Mouse (Mus musculus): ENCODE results near the gene Ell. TPM values are rescaled to one million over a fixed set of nuclear protein-coding genes. Genes with fewer than 3 reads are reported as not detected.

Ell gene
- polyA plus RNA-seq, 1 experiment from 2014 or later, result 13.5 TPM

DNA sequence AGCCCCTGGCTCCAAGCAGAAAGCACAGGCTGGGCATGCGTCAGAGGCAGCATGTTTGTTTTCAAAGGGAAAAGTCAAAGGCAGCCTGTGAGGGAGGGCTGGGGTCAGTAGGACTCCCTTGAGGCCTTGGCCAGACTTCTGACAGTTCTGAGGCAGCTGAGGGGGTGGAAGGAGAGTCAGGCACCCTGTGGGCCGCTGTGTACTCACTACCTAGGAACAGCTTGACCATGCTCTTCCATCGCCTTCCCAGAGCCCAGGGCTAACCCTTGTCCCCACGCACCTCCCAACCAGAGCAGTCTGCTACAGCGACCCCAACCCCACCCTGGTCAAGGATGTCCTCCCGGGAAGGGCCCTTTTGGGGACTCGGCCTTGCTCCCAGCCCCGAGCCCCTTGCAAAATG lies 53.9 kb downstream of the Ell start:
- Histone ChIP-seq H3K4me1 (replicated peaks) (peaks cover 51% of the 10 kb centered on the region), H3K9me3 (replicated peaks) (no peaks in the 10 kb centered on the region), H3K4me2 (peak overlapping the region; percentile 98), H3K9ac (peak overlapping the region; percentile 87), H3K36me3 (peaks cover 46% of the 10 kb centered on the region), H3K4me3 (peak overlapping the region; percentile 71; the same call in 1 of the 2 replicates), H3K27ac (ENCODE audit: poor library complexity, severe bottlenecking) (peak overlapping the region; percentile 85), H3K27me3 (replicated peaks) (no peaks in the 10 kb centered on the region)
- no peak for ATAC-seq (ENCODE audit: insufficient number of reproducible peaks, low FRiP score)
- 39% methylated on average over 8 of the region's 8 CpGs for WGBS

DNA sequence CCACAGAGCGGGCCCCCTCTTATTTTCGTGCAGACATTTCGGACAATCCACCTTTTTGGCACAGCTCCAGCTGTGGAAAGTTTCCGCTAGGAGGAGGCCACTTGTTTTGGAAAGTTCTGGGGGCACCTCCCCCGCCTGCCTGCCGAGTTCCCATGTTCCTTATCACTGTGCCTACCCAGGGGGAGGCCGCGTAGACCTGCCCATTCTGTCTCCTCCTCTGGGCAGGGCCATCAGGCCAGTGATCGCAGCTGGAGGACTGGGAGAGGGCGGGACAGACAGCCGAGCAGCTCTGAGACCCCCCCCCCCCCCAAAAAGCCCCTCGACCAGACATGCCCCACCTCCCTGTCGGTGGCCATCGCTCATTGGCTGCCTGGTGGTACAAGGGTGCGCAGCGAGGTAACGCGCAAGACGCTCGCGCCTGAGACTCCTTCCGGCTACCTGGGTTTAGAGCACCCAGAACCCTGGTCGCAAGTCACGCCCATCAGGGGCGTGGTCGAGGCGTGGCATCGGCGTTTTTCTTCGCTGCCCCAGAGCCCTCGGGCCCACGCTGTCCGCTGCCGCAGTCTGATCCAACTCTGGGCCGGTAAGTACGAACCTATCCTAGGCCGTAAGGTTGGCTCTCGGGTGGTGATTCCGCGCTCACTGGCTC lies 54.8 kb downstream of the Ell start, which contains the start of gene Isyna1:
Gene Isyna1 (plus strand): TSS at position 413 of the 649 bp plus-strand sequence.
- peak within 1 kb of the TSS; percentile 71 for H3K4me3 ChIP-seq

DNA sequence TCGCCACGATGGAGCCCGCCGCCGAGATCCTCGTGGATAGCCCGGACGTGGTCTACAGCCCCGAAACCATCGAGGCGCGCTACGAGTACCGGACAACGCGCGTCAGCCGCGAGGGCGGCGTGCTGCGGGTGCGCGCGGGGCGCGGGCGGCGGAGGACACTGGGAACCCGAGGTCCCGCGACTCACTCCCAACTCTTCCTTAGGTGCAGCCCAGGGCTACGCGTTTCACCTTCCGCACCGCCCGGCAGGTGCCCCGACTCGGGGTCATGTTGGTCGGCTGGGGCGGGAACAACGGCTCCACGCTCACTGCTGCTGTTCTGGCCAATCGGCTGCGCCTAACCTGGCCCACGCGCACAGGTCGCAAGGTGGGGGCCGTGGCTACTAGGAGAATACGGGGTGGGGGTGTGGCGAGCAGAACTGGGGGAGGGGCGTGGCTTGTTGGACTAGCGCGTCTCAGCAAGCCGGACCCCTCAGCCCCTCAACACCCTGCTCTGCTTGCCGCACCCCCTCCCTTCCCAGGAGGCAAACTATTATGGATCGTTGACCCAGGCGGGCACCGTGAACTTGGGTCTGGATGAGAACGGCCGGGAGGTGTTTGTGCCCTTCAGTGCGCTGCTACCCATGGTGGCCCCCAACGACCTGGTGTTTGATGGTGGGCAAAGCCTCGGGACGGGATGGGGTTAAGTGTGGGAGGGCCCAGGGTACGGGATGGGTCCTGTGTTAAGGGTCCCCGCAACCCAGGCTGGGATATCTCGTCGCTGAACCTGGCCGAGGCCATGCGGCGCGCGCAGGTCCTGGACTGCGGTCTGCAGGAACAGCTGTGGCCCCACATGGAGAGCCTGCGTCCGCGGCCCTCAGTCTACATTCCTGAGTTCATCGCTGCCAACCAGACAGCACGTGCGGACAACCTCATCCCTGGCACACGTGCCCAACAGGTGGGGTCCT lies 55.6 kb downstream of the Ell start:
- peaks cover 66% of the 10 kb centered on the region for H3K4me1 ChIP-seq (replicated peaks)
- H3K27me3 ChIP-seq (replicated peaks), result no peaks in the 10 kb centered on the region
- 6% methylated on average over 82 of the region's 82 CpGs for whole genome bisulfite sequencing
- peak overlapping the region; percentile 87 for H3K9ac ChIP-seq
- no peaks in the 10 kb centered on the region for H3K9me3 ChIP-seq (replicated peaks)
- peaks cover 33% of the 10 kb centered on the region for H3K36me3 ChIP-seq
- peak overlapping the region; percentile 98 for H3K4me2 ChIP-seq
- peak; percentile 7 for ATAC-seq (ENCODE audit: insufficient number of reproducible peaks, low FRiP score)
- H3K27ac ChIP-seq (ENCODE audit: poor library complexity, severe bottlenecking), result peak overlapping the region; percentile 85
- H3K4me3 ChIP-seq, result peak overlapping the region; percentile 71

More for the DNA sequence above, 54.8 kb downstream of the Ell start, which contains the start of gene Isyna1:
- peak within 1 kb of the TSS; percentile 98 for H3K4me2 ChIP-seq
- H3K36me3 ChIP-seq, result peaks cover 42% of the 10 kb centered on the region
- no peaks in the 10 kb centered on the region for H3K27me3 ChIP-seq (replicated peaks)
- ATAC-seq (ENCODE audit: insufficient number of reproducible peaks, low FRiP score), result peak; percentile 90
- H3K4me1 ChIP-seq (replicated peaks), result peaks cover 59% of the 10 kb centered on the region
- H3K27ac ChIP-seq (ENCODE audit: poor library complexity, severe bottlenecking), result peak within 1 kb of the TSS; percentile 85
- WGBS, result under 1% methylated on average over 40 of the region's 40 CpGs
- H3K9ac ChIP-seq, result peak within 1 kb of the TSS; percentile 87
- H3K9me3 ChIP-seq (replicated peaks), result no peaks in the 10 kb centered on the region

DNA sequence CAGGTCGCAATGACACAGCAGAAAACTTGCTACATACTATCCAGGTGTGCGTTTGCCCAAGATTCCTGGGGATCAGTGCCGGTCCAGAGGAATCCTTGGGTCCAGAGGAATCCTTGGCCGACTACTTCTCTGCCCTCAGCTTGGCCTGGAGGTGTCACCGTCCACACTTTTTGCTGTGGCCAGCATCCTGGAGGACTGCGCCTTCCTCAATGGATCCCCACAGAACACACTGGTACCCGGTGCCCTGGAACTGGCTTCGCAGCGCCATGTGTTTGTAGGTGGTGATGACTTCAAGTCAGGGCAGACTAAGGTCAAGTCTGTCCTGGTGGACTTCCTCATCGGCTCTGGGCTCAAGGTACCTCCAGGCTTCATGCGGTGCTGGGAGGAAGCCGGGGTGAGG lies 56.6 kb downstream of the Ell start:
- H3K4me1 ChIP-seq (replicated peaks), result peaks cover 75% of the 10 kb centered on the region

DNA sequence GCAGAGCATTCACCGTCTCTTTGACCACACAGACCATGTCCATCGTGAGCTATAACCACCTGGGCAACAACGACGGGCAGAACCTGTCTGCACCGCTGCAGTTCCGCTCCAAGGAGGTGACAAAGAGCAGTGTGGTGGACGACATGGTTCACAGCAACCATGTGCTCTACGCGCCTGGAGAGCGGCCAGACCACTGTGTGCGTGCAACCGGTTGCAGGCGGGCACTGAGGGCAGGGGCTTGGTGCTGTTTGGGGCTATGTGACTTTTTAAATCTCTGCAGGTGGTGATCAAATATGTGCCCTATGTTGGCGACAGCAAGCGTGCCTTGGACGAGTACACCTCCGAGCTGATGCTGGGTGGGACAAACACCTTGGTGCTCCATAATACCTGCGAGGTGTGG lies 57.0 kb downstream of the Ell start:
- no peaks in the 10 kb centered on the region for H3K9me3 ChIP-seq (replicated peaks)
- no peaks in the 10 kb centered on the region for H3K27me3 ChIP-seq (replicated peaks)
- peaks cover 79% of the 10 kb centered on the region for H3K4me1 ChIP-seq (replicated peaks)
- H3K36me3 ChIP-seq, result peaks cover 24% of the 10 kb centered on the region
- 88% methylated on average over 18 of the region's 18 CpGs for WGBS
- no peak overlapping the region; the same call in 1 of the 2 replicates for H3K4me2 ChIP-seq
- H3K27ac ChIP-seq (ENCODE audit: poor library complexity, severe bottlenecking), result no peak overlapping the region
- no peak overlapping the region for H3K9ac ChIP-seq
- no peak for ATAC-seq (ENCODE audit: insufficient number of reproducible peaks, low FRiP score)
- H3K4me3 ChIP-seq, result no peak overlapping the region

More for the DNA sequence above, 56.6 kb downstream of the Ell start:
- H3K4me3 ChIP-seq, result peak overlapping the region; percentile 71; the same call in 1 of the 2 replicates
- ATAC-seq (ENCODE audit: insufficient number of reproducible peaks, low FRiP score), result no peak
- H3K36me3 ChIP-seq, result peaks cover 25% of the 10 kb centered on the region
- H3K9ac ChIP-seq, result no peak overlapping the region
- H3K27me3 ChIP-seq (replicated peaks), result no peaks in the 10 kb centered on the region
- H3K27ac ChIP-seq (ENCODE audit: poor library complexity, severe bottlenecking), result no peak overlapping the region
- WGBS, result 93% methylated on average over 12 of the region's 12 CpGs
- peak overlapping the region; percentile 98 for H3K4me2 ChIP-seq
- H3K9me3 ChIP-seq (replicated peaks), result no peaks in the 10 kb centered on the region

DNA sequence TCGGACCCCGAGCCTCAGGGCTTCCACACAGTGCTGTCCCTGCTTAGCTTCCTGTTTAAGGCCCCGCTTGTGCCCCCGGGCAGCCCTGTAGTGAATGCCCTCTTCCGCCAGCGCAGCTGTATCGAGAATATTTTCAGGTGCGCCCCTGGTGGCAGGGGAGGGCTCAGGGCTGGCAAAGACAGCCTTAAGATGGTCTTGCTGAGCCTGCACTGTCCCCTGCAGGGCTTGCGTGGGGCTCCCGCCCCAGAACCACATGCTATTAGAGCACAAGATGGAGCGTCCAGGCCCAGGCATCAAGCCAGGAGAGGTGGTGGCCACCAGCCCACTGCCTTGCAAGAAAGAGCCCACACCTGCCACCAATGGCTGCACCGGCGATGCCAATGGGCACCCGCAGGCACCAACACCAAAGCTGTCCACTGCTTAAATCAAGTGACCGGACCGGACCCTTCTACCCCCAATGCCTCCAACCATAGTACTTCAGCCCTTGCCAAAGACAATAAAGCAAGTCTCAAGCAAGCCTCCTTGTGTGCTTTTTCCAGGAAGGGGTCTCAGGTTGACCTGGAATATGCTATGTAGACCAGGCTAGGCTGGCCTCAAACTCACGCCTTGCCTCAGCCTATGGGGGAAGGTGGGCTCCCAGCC lies 57.6 kb downstream of the Ell start:
- H3K27ac ChIP-seq (ENCODE audit: poor library complexity, severe bottlenecking), result no peak overlapping the region
- no peak overlapping the region for H3K9ac ChIP-seq
- H3K9me3 ChIP-seq (replicated peaks), result no peaks in the 10 kb centered on the region
- ATAC-seq (ENCODE audit: insufficient number of reproducible peaks, low FRiP score), result no peak
- peaks cover 21% of the 10 kb centered on the region for H3K36me3 ChIP-seq
- peaks cover 80% of the 10 kb centered on the region for H3K4me1 ChIP-seq (replicated peaks)
- no peaks in the 10 kb centered on the region for H3K27me3 ChIP-seq (replicated peaks)
- 85% methylated on average over 17 of the region's 17 CpGs for WGBS
- peak overlapping the region; percentile 53; the same call in 1 of the 2 replicates for H3K4me3 ChIP-seq
- peak overlapping the region; percentile 81 for H3K4me2 ChIP-seq

DNA sequence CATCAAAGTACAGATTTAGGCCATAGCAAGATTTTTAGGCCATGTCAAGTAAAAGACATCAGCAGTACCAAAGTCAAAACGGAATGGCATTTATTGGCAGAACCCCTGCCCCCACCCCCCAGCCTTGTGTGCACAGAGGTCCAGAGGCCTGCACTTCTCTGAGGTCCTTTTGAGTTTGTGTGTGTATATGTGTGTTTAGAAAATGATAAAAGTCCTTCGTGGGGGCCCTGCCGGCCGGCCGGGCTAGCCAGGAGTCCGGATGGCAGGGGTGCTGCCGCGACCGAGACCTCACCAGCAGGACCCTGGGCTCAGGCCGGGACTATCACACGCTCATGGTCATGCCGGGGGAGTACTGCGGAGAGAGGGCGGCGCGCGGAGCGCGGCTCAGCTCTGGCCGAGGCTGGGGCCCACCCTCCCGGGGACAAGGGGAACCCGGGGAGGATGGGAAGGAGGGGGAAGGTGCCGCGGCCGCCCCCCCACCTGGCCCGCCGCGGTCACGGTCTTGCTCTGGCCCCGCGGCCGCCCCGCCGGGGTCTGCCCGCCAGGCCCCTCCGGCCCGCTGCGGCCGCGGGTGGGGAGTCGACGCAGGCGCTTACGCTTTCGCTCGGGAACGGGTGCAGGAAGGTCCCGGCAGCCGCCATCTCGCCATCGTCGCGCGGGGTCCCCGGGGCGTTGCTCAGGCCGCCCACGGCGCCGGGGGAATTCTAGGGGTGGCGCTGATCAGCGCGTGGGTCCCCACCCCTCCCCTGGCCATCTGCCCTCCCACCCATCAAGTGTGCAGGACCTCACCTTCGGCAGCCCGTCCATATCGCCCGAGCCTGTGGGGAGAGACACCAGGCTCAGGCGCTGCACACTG lies 58.4 kb downstream of the Ell start:
- peak overlapping the region; percentile 75 for H3K9ac ChIP-seq
- peaks cover 80% of the 10 kb centered on the region for H3K4me1 ChIP-seq (replicated peaks)
- no peak for ATAC-seq (ENCODE audit: insufficient number of reproducible peaks, low FRiP score)
- no peaks in the 10 kb centered on the region for H3K9me3 ChIP-seq (replicated peaks)
- WGBS, result 16% methylated on average over 62 of the region's 68 CpGs
- H3K36me3 ChIP-seq, result peaks cover 28% of the 10 kb centered on the region
- H3K4me3 ChIP-seq, result peak overlapping the region; percentile 53
- no peaks in the 10 kb centered on the region for H3K27me3 ChIP-seq (replicated peaks)
- 0 out of 2 replicates have a peak overlapping the region, but pooled peaks have one; percentile 15 for H3K27ac ChIP-seq (ENCODE audit: poor library complexity, severe bottlenecking)
- H3K4me2 ChIP-seq, result peak overlapping the region; percentile 81

DNA sequence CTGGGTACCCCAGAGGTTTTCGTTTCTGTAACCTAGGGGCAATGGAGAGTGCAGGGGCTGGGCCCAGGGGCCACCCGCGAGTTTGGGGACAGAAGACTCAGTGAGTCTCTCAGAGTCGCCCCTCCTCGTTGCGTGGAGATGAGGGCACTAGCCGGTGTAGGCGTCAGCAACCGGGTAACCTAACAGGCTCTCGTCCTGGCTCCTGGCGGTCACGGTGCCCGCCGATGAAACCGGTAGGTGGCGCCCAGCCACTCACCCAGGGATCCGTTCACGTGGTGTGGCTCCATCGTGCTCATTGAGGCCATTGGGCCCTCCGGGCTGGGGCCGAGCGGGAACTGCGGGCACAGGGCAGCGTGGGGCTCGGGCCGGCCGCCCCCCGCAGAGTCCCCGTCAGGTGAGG lies 59.0 kb downstream of the Ell start:
- peaks cover 74% of the 10 kb centered on the region for H3K4me1 ChIP-seq (replicated peaks)

DNA sequence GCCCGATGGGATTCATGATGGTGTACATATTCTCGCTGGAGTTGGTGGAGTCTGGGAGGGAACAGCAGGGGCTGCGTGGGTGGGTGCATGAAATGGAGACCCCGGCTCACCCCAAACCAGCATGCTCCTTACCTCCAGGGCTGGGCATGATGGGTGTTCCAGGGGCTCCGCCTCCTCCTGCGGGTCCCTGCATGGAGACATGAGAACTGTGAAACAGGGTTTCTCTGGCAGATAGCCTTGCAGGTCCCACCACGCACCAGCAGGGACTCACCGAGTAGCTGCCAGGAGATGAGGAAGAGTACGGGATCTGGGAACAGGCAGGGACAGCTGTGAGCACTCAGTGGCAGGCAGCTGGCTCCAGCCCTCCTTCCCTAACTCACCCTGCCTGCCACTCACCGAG lies 59.5 kb downstream of the Ell start:
- H3K36me3 ChIP-seq, result peaks cover 36% of the 10 kb centered on the region
- peak overlapping the region; percentile 81 for H3K4me2 ChIP-seq
- no peak overlapping the region for H3K27ac ChIP-seq (ENCODE audit: poor library complexity, severe bottlenecking)
- H3K9me3 ChIP-seq (replicated peaks), result no peaks in the 10 kb centered on the region
- WGBS, result 29% methylated on average over 10 of the region's 10 CpGs
- H3K4me3 ChIP-seq, result peak overlapping the region; percentile 53
- peaks cover 70% of the 10 kb centered on the region for H3K4me1 ChIP-seq (replicated peaks)
- no peak for ATAC-seq (ENCODE audit: insufficient number of reproducible peaks, low FRiP score)
- no peaks in the 10 kb centered on the region for H3K27me3 ChIP-seq (replicated peaks)
- H3K9ac ChIP-seq, result peak overlapping the region; percentile 75

More for the DNA sequence above, 59.0 kb downstream of the Ell start:
- Histone ChIP-seq H3K4me2 (peak overlapping the region; percentile 81), H3K27ac (ENCODE audit: poor library complexity, severe bottlenecking) (no peak overlapping the region), H3K9ac (peak overlapping the region; percentile 75), H3K27me3 (replicated peaks) (no peaks in the 10 kb centered on the region), H3K36me3 (peaks cover 34% of the 10 kb centered on the region), H3K9me3 (replicated peaks) (no peaks in the 10 kb centered on the region), H3K4me3 (peak overlapping the region; percentile 53)
- peak; percentile 12; the same call in 1 of the 2 replicates for ATAC-seq (ENCODE audit: insufficient number of reproducible peaks, low FRiP score)
- WGBS, result 6% methylated on average over 29 of the region's 29 CpGs

Measured in heart, embryonic 12.5 days (tissue).